Mouse (Mus musculus) frontal cortex, adult (tissue): ENCODE measurements around the gene Emc9.

Experiments
- ATAC-seq: cut with Nextera tagmentation; 2 replicates; pipeline ENCODE4 v1.9.2; 2017; ENCODE audit warnings: mild to moderate bottlenecking, moderate library complexity, mixed read lengths; ENCODE audit not compliant: low TSS enrichment

The Emc9 gene

DNA sequence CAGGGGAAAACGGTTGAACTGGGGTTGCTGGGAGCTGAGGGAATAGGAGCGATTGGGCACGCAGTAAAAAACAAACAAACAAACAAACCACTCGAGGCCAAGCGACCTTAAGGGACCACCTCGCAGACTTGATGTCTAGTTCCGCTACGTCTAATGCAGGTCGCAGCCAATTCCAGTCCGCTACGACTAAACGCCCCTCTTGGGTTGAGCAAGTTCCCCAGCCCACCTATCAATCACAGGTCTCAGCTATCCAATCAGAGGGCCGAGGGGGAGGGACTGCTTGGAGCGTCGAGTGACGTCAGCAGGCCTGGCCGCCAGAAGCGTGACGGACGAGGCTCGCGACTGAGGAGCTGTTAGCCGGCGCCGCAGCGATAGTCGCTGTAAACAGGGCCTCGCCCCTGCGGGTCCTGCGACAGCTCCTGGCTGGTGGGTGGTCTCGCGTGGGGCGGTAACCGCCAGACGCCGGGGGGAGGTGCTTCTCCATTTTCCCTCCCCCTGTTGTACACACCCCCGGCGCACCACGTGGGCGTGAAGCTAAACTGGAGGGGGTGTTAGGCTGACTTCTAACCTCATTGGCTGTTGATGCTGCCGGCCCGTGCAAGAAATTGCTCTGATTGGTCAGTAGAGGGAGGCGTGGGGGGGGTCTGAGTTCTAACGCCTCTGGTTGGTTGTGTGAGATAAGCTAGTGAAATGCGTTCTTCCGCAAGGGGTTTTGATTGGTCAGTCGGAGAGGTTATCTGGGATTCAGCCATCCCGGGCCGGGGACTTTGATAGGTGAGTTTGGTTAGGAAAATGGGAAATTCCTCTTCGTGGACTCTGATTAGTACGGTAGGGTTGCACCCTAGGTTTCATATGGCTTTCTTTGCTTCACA, 24.7 kb downstream of the Emc9 start, which contains the start of gene A730061H03Rik:
Gene A730061H03Rik, minus strand, starts transcription at position 205 of the 872 bp plus-strand sequence.
- ATAC-seq: peak; percentile 88

DNA sequence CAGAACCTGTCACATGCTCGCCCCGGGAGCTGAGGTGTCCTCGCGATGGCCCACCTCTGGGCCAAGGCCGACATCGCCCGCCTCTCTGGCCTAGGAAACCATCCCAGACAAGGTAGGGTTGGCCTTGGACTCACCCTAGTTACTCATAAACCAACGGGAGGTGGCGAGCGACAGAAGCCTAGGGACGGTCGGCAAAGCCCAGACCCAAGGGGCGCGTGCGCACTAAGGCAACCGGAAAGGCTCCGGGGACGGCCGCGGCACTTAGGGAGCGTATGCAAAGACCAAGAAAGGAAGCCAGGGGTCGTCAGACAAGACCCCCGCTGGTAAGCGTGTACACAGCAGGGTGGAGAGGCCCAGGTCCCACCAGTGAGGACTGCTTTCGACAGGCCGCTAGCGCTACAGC, 25.3 kb downstream of the Emc9 start, which contains the start of gene Dcaf11:
Gene Dcaf11, plus strand, starts transcription at position 208 of the 403 bp plus-strand sequence.
- ATAC-seq: peak; percentile 77

DNA sequence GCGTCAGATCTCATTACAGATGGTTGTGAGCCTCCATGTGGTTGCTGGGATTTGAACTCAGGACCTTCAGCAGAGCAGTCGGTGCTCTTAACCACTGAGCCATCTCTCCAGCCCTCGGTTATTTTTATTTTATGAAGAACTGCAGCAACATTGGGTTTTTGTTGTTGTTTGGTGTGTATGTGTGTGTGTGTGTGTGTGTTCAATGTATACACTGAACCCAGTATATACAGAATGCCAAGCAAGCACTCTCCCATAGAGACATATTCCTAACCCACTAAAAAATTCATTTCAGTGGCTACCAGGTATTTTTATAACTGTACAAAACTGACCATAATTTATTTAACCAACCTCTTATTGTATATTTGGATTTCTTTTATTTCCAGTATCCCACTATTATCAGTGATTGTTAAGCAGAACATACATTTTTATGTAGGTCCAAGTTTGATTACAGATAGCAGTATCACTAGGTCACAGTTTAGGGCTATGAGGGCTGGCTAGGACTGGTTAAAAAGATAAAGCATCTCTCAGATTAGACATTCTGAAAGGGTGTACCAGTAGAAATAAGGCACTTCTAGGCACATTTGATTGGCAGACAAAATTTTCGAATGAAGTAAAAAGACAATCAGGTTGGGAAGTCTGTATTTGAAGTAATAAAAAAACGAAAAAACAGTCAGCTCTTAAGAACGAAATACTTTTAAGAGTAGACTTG, 26.2 kb downstream of the Emc9 start:
- ATAC-seq: no peak

DNA sequence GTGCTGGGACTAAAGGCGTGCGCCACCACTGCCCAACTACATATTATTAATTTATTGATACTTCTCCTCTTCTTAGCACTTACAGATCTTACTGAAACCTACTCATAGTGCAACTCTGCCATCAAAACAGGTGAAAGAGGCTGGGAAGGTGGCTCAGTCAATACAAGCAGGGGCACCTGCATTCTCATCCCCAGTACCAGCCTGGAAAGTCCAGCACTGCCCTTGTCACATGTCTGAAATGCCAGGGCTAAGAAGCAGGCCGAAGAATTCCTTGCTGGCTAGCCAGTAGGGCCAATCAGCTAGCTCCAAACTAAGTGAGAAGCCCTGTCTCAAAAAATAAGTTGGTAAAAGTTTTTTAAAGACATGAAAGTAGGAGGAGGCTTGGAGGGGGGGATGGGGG, 27.5 kb downstream of the Emc9 start:
- ATAC-seq: no peak

DNA sequence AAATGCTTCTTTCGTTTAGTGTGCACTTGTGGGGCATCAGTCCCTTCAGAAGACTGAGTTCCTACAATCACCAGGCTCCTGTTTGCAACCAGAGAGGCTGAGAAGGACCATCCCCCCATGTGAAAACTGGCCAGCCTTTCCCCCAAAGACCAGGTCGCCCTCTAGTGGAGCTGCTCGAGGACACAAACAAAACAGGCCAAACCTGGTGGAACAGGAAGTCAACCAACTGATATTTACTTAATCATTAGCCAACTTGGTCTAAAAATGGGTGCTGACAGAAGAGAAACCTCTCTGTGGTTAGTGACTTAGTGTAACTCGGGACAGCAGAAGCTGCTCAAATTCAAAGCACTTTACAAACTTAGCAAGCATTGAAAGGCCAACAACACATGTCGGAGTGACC, 28.1 kb downstream of the Emc9 start:
- no peak for ATAC-seq

DNA sequence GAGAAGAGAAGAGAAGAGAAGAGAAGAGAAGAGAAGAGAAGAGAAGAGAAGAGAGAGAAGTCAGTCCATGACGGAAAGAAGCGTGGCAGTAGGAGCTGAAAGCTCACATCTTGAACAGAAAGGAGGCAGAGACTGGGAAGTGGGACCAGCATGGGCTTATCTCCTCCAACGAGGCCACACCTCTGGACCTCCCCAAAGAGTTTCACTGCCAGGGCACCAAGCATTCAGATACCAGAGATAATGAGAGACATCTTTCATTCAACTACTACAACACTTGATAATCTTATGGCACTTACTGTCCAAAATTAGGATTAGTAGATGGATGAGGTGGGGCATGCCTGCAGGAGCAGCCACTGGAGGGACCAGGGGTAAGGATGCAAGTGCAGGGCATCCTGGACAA, 29.3 kb downstream of the Emc9 start:
- ATAC-seq: no peak

DNA sequence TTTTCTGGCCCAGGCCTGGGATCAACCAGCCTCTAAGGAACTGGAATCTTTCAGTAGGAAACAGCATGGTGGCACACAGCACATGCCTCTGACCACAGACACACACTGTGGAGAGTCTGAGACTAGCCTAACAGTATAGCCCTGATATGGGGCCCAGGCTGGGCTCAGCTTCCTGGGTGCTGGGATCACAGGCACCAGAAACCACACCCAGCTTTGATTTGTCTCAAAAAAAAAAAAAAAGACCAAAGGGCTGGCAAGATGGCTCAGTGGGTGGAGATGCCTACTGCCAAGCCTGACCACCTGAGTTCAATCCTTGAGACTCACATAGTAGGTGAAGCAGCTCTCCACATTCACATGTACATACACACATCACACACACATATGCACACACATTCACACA, 30.5 kb downstream of the Emc9 start:
- no peak for ATAC-seq

DNA sequence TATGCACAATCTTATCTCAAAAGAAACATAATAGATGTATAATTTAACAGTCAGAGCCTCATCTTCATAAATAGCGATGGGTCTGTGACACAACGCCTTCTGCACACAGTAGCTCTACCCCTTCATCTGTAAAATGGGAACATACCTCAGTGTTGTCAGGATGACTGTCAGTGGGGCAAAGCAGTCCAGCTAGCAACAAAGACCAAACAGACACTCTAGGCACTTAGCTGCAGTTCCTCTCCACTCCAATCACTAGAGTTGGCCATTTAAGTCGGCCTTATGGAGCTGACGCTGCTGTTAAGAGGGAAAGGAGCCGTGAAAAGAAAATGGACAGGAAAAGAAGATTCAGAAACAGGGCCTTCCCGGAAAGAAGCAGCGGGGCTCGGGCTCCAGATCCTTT, 33.3 kb downstream of the Emc9 start:
- ATAC-seq: no peak

DNA sequence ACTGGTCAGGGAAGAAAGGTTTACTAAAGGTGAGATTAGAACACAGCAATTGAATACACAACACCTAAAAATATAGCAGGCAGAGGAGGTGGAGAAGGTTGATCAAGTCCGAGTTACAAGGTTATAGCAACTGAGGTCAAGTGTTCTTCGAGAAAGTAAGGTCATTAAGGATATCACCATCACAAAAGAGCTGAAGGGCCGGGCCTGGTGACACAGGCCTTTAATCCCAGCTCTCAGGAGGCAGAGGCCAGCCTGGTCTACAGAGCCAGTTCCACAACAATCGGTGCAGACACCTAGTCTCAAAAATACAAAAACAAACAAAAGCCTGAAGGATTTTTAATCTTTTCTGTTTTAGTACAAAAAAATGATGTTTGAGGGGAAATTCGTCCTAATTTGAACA, 33.8 kb downstream of the Emc9 start:
- ATAC-seq: no peak

DNA sequence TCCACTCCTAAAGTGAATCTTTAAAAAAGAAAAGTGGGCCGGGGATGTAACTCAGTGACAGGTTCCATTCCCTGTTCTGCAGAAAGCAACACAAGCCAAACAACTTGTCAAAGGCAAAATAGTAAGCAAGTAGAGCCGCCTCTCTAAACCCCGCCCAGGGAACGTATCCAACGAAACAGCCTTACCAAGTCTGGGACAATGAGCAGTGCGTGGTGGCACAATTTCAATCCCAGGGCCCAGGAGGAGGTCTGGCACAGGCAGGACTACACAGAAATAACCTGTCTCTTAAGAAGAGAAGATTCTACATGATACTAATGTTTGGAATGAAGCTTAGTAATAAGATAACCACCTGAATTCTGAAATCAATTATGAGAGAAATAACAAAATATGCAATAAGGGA, 34.9 kb downstream of the Emc9 start:
- ATAC-seq: no peak

DNA sequence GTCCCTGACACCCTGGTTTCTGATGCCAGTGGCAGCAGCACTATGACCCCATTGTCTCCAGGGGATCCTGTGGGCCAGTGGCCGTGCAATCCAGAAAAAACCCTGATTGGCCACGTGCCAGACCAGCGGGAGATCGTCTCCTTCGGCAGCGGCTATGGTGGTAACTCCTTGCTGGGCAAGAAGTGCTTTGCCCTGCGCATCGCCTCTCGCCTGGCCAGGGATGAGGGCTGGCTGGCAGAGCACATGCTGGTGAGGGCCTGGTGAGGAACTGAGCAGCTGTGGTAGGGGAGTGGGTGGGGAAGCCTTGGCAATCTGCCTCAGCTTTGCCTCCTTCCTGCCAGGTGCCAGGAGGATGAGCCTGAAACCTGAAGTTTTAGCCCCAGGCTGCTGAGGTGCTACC, 40.8 kb downstream of the Emc9 start:
- ATAC-seq: no peak

DNA sequence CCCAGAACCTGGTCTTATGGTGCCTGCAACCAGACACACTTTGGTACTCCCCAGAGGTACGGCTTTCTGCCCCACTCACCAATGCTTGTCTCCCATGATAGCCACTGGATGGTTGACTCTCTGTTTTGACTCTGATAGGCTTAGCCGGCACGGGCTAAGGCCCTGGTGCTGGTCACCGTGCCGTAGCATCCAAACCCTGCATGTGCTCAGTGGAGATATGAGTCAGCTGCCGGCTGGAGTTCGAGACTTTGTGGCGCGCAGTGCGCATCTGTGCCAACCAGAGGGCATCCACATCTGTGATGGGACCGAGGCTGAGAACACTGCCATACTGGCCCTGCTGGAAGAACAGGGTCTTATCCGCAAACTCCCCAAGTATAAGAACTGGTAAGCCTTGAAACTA, 42.8 kb downstream of the Emc9 start:
- ATAC-seq: no peak

DNA sequence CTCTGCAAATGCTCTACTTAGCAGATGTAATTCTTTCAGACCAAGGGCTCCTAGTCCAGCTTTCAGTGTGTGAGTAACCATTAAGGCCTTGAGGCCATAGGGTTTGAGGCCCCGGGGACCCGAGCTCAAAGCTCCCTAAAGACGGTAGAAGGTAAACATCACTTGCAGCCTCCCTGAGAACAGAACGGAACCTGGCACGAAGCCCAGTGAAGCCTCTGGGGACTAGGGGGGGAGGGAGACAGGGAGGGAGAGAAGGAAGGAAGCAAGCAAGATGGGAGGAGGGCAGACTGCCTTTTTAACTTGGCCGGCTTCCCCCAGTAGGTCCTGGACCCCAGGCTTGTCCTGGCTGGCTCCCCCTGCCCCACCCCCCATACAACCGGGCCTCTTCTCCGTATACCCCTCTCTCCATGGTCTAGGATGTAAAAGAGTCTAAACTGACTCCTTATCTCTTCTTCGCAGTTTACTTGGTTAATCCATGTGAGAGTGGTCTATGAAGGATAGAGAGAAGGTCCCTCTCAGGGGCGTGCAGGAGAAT, 44.2 kb downstream of the Emc9 start:
- peak; percentile 45 for ATAC-seq

DNA sequence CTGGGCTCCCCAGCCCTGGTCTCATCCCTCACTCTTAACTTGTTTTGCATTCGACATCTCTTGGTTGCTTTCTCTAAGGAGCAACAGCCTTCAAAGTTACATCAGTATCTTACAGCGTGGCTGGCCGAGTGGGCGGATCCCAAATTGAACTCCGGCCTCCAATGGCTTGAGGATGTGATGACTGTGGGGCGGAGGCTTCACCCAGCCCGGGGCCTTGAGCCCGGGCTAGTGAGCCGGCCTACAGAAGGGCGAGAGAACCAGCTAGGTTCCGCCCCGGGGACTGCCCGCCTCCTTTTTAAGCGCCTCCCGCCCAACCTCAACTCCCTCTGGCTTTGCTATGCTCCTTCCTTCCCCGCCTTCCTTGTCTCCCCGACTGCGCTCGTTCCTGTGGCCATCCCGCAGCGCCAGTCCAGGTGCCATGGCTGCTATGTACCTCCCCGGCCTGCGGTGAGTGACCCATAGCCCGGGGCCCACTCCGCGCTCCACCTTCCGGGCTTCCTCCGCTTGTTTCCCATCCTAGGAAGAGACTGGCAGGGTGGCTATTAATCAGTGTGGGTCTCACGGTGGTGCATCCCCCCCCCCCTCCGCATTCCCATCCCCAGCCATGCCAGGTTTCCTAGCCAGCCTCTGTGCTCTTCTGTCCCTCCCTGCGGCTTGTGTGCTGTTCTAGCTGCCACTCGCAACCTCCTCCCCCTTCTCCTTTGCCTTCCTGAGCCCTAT, 44.9 kb downstream of the Emc9 start, which contains the start of gene Pck2:
Gene Pck2, plus strand, starts transcription at position 200 of the 720 bp plus-strand sequence.
- ATAC-seq: peak; percentile 83

DNA sequence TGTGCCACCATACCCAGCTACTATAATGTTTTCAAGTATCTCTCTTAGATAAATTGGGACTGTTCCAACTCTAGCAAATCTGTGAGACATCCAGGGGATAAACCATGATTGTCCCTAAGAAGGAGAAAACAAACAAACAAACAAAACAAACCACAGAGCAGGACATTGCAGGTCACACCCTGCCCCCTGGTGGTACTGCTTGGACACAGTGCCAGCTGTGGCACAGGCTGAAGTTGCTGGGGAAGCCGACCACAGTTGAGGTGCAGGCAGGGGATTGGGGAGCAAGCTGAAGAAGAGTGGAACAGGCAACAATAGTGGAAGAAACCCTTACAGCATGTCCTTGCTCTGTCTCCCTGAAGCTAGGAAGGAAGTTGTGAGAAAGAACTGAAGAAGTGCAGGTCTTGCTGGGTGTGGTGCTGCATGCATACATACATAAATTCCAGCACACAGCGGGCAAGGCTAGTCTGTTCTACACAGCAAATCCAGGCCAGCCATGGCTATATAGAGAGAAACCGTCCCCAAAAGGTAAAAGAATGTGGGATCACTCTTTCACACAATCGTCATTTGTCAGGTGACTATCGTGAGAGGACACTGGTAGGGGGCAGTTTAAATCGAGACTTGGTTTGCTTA, 48.9 kb downstream of the Emc9 start:
- no peak for ATAC-seq
